Mouse (Mus musculus) embryonic facial prominence, embryonic 12.5 days (tissue): ENCODE results near the gene Ly6g5b. TPM values are rescaled to one million over a fixed set of nuclear protein-coding genes. Genes with fewer than 3 reads are reported as not detected.

Experiments
- ATAC-seq: fragments of 200-750 bp; cut with Nextera tagmentation; 2 replicates; pipeline ENCODE4 v1.8.0; 2017; ENCODE audit not compliant: insufficient number of reproducible peaks, insufficient read depth, low FRiP score, low TSS enrichment
- H3K27ac ChIP-seq: fragments of 300-500 bp; sonication (generic); 2 replicates; pipeline ENCODE4 v1.5.1; 2016; ENCODE audit warnings: mild to moderate bottlenecking
- H3K27me3 ChIP-seq: fragments of 300-500 bp; sonication (generic); 2 replicates; pipeline ENCODE4 v1.6.1; 2016; ENCODE audit warnings: mild to moderate bottlenecking, moderate library complexity
- H3K36me3 ChIP-seq: fragments of 300-500 bp; sonication (generic); 2 replicates; pipeline ENCODE4 v1.6.1; 2016; ENCODE audit warnings: mild to moderate bottlenecking
- H3K4me1 ChIP-seq: fragments of 300-500 bp; sonication (generic); 2 replicates; pipeline ENCODE4 v1.6.1; 2016
- H3K4me2 ChIP-seq: fragments of 300-500 bp; sonication (generic); replicated peaks from 2 replicates; pipeline ENCODE4 v1.6.1; 2016; ENCODE audit warnings: mild to moderate bottlenecking, moderate library complexity
- H3K4me3 ChIP-seq: fragments of 300-500 bp; sonication (generic); 2 replicates; pipeline ENCODE4 v1.5.1; 2016; ENCODE audit warnings: mild to moderate bottlenecking
- H3K9ac ChIP-seq: fragments of 300-500 bp; sonication (generic); 2 replicates; pipeline ENCODE4 v1.6.1; 2016; ENCODE audit warnings: mild to moderate bottlenecking, moderate library complexity
- H3K9me3 ChIP-seq: fragments of 300-500 bp; sonication (generic); 2 replicates; pipeline ENCODE4 v1.6.1; 2016; ENCODE audit warnings: mild to moderate bottlenecking, moderate library complexity
- WGBS: fragments of 180-500 bp; shearing (Covaris S2); methylation state at CpG from one replicate; pipeline ENCODE4 v1.1.7; 2016; 5-methylcytosine and 5-hydroxymethylcytosine counted together
- polyA plus RNA-seq: library from polyadenylated mRNA; unstranded; fragments of >200 nt; fragmentation: Nextera tagmentation; extraction: Ambion mirVana; gene quantifications from 2 replicates; pipeline ENCODE4 v1.2.1, GENCODE M21; 2016

The Ly6g5b gene
- polyA plus RNA-seq, 1 experiment from 2014 or later: 0.82 TPM

DNA sequence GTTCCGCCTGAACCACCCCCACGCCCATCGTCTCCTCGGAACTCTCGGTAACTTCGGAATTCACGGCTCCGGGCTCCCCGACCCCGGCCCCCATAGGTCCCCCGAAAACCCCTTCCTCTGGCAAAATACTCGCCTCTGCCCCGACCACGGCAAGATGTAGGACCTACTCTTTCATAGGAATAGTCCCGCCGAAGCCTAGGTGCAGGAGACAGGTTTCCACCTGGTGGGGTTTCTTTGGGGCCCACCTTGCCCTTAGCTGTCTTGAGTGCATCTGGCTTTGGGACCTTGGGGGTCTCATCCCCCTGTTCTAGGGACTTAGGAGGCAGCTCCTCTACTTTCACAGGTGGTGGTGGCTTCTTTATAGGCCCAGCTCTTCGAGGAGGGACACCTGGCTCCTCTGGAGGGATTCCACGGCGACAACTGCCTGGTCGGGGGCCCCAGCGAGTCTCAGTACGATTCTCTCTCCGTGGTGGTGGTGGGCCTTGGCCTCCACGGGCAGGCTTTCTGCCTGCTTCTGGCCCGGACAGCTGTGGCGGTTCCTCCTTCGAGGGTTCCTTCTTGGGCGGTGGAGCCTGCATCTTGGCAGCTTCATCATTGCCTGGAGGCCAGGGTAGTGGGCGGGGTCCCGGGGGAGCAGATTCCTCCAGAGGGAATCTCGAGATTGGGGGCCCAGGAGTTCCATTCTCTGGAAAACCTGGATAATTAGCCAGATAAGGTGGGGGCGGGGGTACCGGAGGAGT, 41.4 kb upstream of the Ly6g5b start:
- H3K27ac ChIP-seq: no peak overlapping the region
- no peak overlapping the region for H3K9ac ChIP-seq
- 93% methylated on average over 33 of the region's 33 CpGs for WGBS
- no peak overlapping the region for H3K4me2 ChIP-seq
- H3K36me3 ChIP-seq: peaks cover 100% of the 10 kb centered on the region
- no peak; the same call in 1 of the 2 replicates for ATAC-seq
- no peak overlapping the region for H3K4me3 ChIP-seq
- H3K4me1 ChIP-seq: peaks cover 12% of the 10 kb centered on the region
- no peaks in the 10 kb centered on the region for H3K27me3 ChIP-seq
- no peaks in the 10 kb centered on the region for H3K9me3 ChIP-seq

DNA sequence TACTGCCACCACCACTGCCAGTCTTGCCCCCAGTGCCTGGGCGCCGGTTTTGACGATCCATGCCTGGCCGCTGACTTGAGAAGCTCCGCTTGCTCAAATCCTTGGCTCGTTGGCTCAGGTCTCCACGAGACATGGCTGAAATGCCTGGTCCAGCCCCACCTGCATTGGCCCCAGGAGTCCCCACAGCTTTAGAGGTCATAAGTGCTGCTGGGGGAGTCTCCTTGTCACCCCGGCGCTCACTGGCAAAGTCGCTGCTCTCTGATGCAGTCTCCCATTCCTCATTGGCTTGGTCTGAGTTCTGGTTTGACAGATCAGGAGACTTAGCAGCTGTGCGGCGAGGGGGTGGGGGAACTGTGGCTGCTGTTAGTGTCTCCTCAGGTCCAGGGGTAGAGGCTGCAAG, 40.2 kb upstream of the Ly6g5b start:
- WGBS: 90% methylated on average over 12 of the region's 12 CpGs
- Histone ChIP-seq H3K9me3 (no peaks in the 10 kb centered on the region), H3K4me3 (no peak overlapping the region), H3K27me3 (no peaks in the 10 kb centered on the region), H3K4me2 (no peak overlapping the region), H3K27ac (no peak overlapping the region), H3K9ac (no peak overlapping the region), H3K4me1 (peaks cover 12% of the 10 kb centered on the region), H3K36me3 (peaks cover 98% of the 10 kb centered on the region)
- no peak for ATAC-seq

DNA sequence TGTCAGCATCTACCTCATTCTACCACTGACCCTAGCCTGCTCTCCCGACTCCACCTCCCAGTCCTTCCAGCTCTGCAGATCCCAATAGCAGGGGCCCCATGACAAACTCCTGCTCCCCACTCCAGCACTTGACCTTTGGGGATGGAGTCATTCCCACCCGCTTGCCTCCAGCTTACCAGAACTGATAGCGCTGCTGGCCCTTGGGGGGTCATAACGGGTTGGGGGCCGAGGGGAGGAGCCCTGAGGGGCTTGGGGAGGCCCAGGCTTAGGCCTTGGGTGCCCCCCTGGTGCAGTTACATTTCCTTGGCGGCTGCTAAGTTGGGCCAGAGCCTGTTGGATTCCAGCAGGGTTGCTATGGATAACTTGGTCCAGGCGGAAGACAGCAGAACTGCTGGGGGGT, 39.4 kb upstream of the Ly6g5b start:
- H3K4me3 ChIP-seq: no peak overlapping the region
- H3K27me3 ChIP-seq: no peaks in the 10 kb centered on the region
- H3K27ac ChIP-seq: peak overlapping the region; percentile 64
- no peak for ATAC-seq
- H3K4me2 ChIP-seq: no peak overlapping the region
- 82% methylated on average over 7 of the region's 7 CpGs for WGBS
- H3K9me3 ChIP-seq: no peaks in the 10 kb centered on the region
- peaks cover 98% of the 10 kb centered on the region for H3K36me3 ChIP-seq
- H3K4me1 ChIP-seq: peaks cover 12% of the 10 kb centered on the region
- no peak overlapping the region for H3K9ac ChIP-seq

DNA sequence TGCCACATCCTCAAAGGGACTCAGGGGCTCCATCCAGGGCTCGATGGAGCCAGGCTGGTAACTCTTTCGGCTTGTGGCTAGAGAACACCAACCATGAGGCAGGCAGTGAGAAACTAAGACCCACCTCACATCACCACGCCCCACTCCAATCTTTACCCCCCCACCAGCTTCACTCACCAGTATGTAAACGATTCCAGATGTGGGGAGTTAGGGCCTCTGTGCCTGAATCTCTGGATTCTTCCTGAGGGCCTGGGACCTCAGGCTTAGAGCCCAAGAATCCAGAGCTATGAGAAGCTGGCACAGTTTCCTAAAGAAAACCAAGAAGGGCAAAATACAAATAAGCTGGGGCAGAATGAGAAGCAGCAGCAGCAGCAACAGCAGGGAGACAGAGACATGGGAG, 38.7 kb upstream of the Ly6g5b start:
- WGBS: 59% methylated on average over 4 of the region's 4 CpGs
- Histone ChIP-seq H3K27ac (peak overlapping the region; percentile 64), H3K4me1 (peaks cover 12% of the 10 kb centered on the region), H3K4me2 (no peak overlapping the region), H3K9ac (no peak overlapping the region), H3K4me3 (no peak overlapping the region), H3K36me3 (peaks cover 98% of the 10 kb centered on the region), H3K27me3 (no peaks in the 10 kb centered on the region), H3K9me3 (no peaks in the 10 kb centered on the region)
- no peak for ATAC-seq

DNA sequence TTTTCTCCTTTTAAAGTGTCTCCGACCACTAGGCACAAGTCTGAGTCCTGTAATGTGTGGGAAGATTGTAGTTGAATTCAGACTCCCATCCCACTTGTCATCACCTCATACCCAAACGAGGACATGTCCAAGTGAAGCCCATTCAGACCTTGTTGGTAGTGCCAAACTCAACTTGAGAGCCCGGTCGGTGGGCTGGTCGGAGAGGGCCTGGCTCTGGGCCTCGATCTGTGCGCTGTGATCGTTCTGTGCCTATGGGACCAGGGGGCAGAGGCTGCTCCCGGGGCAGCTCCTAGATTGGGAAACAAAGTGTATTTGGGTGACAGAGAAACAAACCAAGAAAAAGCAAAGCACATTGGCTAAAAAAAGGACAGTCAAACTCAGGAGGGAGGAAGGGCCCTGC, 37.8 kb upstream of the Ly6g5b start:
- Histone ChIP-seq H3K9me3 (no peaks in the 10 kb centered on the region), H3K4me1 (peaks cover 12% of the 10 kb centered on the region), H3K27ac (no peak overlapping the region), H3K27me3 (no peaks in the 10 kb centered on the region), H3K36me3 (peaks cover 97% of the 10 kb centered on the region), H3K4me3 (no peak overlapping the region), H3K4me2 (no peak overlapping the region), H3K9ac (no peak overlapping the region)
- WGBS: 94% methylated on average over 9 of the region's 9 CpGs
- no peak for ATAC-seq

DNA sequence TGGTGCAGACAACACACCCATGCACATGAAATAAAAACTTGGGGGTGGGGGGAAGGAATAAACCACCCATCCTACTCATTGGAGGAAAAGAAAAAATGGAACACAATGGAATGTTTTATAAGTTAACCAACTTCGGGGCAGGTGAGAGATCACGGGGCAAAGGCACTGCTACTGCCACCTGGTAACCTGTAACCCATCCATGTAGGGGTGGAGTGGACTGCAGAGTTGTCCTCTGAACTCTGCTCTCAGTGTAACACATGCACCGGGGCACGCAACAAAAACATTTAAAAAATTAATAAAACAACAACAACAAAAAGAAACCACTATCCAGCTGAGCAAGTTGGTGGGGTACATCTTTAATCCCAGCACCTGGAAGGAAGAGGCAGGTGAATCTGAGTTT, 36.9 kb upstream of the Ly6g5b start:
- Histone ChIP-seq H3K9ac (no peak overlapping the region), H3K4me2 (no peak overlapping the region), H3K36me3 (peaks cover 93% of the 10 kb centered on the region), H3K4me3 (no peak overlapping the region), H3K27ac (no peak overlapping the region), H3K27me3 (no peaks in the 10 kb centered on the region), H3K9me3 (no peaks in the 10 kb centered on the region), H3K4me1 (peaks cover 12% of the 10 kb centered on the region)
- WGBS: 92% methylated on average over 4 of the region's 4 CpGs
- ATAC-seq: no peak

DNA sequence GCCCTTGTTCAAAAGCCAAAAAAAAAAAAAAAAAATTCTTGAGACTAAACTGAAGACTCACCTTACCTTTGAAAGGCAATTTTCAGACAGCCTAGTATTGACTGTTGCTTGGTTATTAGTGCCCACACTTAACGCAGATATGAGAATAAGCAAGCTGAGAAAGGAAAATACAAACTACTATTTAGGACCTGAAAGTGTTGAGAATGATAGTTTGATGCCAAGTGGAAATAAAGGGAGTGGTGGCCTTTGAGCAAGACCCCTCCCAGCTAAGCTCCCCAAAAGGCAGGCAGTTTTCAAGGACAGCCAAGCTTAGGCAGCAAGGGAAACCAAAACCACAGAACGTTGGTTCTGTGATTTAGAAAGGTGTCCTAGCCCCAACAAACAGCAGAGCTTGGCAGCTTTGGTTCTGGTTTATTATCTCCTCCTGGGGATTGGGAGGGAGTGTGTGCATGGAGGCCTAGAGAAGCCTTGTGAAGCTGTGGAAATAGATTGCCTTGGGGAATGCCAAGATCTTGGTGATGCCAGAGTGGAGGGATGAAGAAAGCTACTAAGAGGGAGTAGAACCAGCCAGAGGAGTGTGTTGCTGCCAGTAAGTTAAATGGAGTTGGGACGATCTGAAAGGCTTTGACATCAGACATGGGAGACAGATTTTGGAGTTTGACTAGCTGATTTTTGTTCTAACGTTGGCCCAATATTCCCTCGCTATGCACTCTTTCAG, 32.9 kb upstream of the Ly6g5b start:
- Histone ChIP-seq H3K36me3 (peaks cover 93% of the 10 kb centered on the region), H3K9ac (no peak overlapping the region), H3K4me2 (no peak overlapping the region), H3K4me1 (no peaks in the 10 kb centered on the region), H3K4me3 (no peak overlapping the region), H3K27me3 (no peaks in the 10 kb centered on the region), H3K27ac (no peak overlapping the region), H3K9me3 (no peaks in the 10 kb centered on the region)
- WGBS: 70% methylated on average over 5 of the region's 5 CpGs
- ATAC-seq: no peak

DNA sequence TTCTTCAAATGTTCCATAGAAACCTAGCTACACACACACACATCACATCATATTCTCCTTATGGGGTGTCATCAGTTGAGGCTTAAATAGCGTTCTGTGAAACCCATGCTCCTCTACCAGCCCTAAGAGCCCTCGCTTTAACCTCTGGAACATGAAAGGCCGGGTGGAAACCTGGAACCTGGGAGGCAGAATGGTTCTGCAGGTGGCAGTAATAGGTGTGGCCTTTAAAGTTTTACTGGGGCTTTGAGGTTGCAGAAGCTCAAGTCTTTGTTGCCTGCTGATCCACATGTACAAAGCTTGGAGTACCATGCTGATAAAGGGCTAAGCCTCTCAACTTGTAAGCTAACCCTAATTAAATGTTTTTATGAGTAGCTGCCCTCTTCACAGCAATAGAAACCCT, 32.1 kb upstream of the Ly6g5b start:
- H3K9ac ChIP-seq: no peak overlapping the region
- H3K9me3 ChIP-seq: no peaks in the 10 kb centered on the region
- no peaks in the 10 kb centered on the region for H3K4me1 ChIP-seq
- no peak overlapping the region for H3K4me2 ChIP-seq
- H3K27ac ChIP-seq: no peak overlapping the region
- 70% methylated on average over 3 of the region's 3 CpGs for WGBS
- no peaks in the 10 kb centered on the region for H3K27me3 ChIP-seq
- H3K36me3 ChIP-seq: peaks cover 93% of the 10 kb centered on the region
- H3K4me3 ChIP-seq: no peak overlapping the region
- ATAC-seq: no peak

DNA sequence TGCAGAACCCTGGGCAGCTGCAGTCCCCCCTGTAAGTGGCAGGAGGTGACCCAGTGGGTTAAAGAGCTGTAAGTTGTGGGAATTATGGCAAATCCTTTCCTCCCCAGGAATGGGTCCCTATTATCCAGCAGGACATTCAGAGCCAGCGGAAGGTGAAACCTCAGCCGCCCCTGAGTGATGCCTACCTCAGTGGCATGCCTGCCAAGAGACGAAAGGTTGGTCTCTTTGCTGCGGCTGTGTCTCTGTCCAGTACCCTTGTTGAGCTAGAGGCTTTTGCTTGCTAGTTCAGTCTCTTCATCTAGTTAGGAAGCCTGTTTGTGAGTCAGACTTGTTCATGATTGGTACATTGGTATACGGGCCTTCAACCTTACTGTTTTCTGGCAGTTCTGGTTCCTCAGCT, 30.9 kb upstream of the Ly6g5b start:
- H3K27ac ChIP-seq: no peak overlapping the region
- no peak overlapping the region for H3K9ac ChIP-seq
- no peak for ATAC-seq
- no peak overlapping the region for H3K4me2 ChIP-seq
- WGBS: 84% methylated on average over 5 of the region's 5 CpGs
- H3K27me3 ChIP-seq: no peaks in the 10 kb centered on the region
- H3K36me3 ChIP-seq: peaks cover 93% of the 10 kb centered on the region
- no peaks in the 10 kb centered on the region for H3K4me1 ChIP-seq
- H3K4me3 ChIP-seq: no peak overlapping the region
- H3K9me3 ChIP-seq: no peaks in the 10 kb centered on the region

DNA sequence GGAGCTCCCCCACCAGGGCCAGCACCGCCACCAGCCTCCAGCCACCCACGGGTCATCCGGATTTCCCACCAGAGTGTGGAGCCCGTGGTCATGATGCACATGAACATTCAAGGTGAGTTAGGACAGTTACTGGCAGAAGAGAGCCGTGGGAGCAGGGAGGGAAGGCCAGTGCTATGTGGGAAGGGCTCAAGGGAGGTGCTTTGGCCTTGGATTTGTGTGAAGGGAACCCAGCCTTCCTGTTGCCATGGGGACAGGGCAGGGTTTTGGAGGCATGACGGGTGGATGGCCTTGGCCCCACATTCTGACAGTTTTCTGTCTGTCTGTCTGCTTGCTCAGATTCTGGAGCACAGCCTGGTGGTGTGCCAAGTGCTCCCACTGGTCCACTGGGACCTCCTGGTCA, 26.7 kb upstream of the Ly6g5b start:
- H3K4me3 ChIP-seq: no peak overlapping the region
- H3K36me3 ChIP-seq: peaks cover 92% of the 10 kb centered on the region
- WGBS: 95% methylated on average over 6 of the region's 6 CpGs
- H3K4me1 ChIP-seq: peaks cover 6% of the 10 kb centered on the region
- no peak overlapping the region for H3K27ac ChIP-seq
- no peaks in the 10 kb centered on the region for H3K27me3 ChIP-seq
- no peak for ATAC-seq
- no peaks in the 10 kb centered on the region for H3K9me3 ChIP-seq
- no peak overlapping the region for H3K9ac ChIP-seq
- H3K4me2 ChIP-seq: no peak overlapping the region

DNA sequence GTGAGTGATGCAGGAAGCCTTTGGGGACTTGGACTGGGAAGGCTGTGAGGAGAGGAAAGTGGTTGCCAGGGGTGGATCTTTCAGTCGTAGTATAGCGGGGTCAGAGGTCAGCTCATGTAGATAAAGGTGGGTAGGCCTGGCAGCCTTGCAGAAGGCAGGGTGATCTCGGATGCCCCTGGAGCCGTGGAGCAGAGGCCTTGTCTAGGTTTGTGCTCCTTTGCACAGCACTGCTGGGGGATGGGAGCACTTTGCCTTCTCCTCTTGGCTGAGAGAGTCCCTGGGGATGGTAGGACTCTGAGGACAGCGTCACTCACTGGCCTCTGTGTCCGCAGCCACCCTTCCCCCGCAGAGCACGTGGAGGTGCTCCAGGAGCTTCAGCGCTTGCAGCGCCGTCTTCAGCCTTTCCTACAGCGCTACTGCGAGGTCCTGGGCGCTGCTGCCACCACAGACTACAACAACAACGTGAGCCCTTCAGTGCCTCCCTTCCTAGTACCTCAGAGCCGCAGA, 25.3 kb upstream of the Ly6g5b start:
- Histone ChIP-seq H3K4me1 (peaks cover 14% of the 10 kb centered on the region), H3K27ac (no peak overlapping the region), H3K36me3 (peaks cover 78% of the 10 kb centered on the region), H3K27me3 (no peaks in the 10 kb centered on the region), H3K4me3 (no peak overlapping the region), H3K9ac (no peak overlapping the region), H3K4me2 (no peak overlapping the region), H3K9me3 (no peaks in the 10 kb centered on the region)
- ATAC-seq: no peak
- WGBS: 80% methylated on average over 16 of the region's 16 CpGs

DNA sequence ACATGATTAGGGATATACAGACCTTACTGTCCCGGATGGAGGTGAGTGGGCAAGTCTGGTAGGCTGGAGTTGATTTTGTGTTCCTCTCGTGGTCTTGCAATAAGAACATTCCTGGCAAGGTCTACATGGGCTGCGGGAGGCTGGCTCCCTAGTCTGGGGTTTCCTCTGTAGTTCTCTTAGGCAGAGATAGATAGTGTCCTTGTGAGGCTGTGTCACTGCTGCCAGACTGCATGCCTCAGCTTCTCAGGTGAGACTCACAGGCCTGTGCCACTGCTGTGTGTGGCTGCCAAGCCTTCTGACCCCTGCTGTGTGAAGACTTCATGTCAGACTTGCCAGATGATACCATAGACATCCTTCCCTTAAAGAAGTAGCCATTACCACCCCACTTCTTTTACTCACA, 24.0 kb upstream of the Ly6g5b start:
- WGBS: 95% methylated on average over 3 of the region's 3 CpGs
- H3K4me3 ChIP-seq: no peak overlapping the region
- no peak overlapping the region for H3K27ac ChIP-seq
- peaks cover 14% of the 10 kb centered on the region for H3K4me1 ChIP-seq
- H3K36me3 ChIP-seq: peaks cover 65% of the 10 kb centered on the region
- ATAC-seq: no peak
- H3K9ac ChIP-seq: no peak overlapping the region
- no peaks in the 10 kb centered on the region for H3K27me3 ChIP-seq
- H3K4me2 ChIP-seq: no peak overlapping the region
- H3K9me3 ChIP-seq: no peaks in the 10 kb centered on the region
